In the genomic region with DNA sequence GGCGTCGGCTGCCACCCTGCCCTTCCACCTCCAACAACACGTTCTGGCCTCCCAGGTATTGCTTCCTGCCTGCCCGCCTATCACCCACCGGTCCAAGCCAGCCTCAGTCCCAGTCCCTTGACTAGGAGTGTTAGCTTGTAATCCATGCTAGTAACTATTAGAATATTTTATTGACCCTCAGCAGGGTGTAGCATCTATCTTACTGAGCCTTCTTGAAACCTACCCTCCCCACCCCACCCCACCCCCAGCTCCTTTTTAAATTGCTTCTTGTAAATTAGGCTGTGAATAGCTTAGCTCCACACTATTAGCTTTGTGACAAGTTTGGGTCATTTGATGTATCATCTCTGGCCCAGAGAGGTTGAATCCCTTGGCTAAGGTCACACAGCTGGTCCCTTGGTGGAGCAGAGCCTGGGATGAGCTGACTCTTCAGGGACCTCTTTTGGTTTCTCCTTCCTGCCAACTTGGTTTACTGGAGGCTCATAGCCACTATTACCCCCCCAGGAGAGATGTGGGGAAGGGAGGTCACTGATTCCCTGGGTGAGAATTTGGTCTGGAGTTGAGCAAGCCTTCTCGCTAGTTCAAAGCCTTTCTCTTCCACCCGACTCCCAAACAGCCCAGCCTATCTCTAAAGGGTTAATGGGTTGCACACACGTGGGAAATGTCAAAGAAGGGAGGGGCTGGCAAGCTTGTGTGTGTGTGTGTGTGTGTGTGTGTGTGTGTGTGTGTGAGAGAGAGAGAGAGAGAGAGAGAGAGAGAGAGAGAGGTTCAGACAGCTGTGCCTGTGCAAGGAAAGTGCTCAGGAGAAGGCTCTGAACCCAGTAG, we compare ENCODE assay signal across 8 mouse cellular contexts. TPM values are rescaled to one million over a fixed set of nuclear protein-coding genes. Genes with fewer than 3 reads are reported as not detected.
A peak's percentile ranks its signal among the peaks of the same experiment; 100 is the strongest.
DNase-seq lines count a peak whose midpoint lies in the region; ATAC-seq and TF ChIP-seq lines count a peak whose summit lies in the region.

No protein-coding gene starts in this region.

- no peak for TF ChIP-seq CTCF in gastrocnemius, adult 2 months (IDR thresholded peaks at IDR 0.05)
- TF ChIP-seq CTCF in liver, postnatal 0 days (IDR thresholded peaks at IDR 0.05; ENCODE audit: low read depth), result no peak

- H3K9me3 ChIP-seq in liver, embryonic 11.5 days (ENCODE audit: control insufficient read depth, low read length), result no peaks in the 10 kb centered on the region
- H3K9me3 ChIP-seq in liver, postnatal 0 days (ENCODE audit: low read length), result no peaks in the 10 kb centered on the region
- no peaks in the 10 kb centered on the region for H3K9me3 ChIP-seq in liver, embryonic 13.5 days (replicated peaks)
- H3K9me3 ChIP-seq in midbrain, embryonic 13.5 days, result no peaks in the 10 kb centered on the region

- H3K4me3 ChIP-seq in gastrocnemius, adult 2 months, result peak overlapping the region; percentile 53
- H3K4me3 ChIP-seq in liver, embryonic 11.5 days (ENCODE audit: low read depth, low read length), result peak overlapping the region; percentile 31
- H3K4me3 ChIP-seq in liver, postnatal 0 days (ENCODE audit: low read depth, low read length), result no peak overlapping the region
- no peak overlapping the region for H3K4me3 ChIP-seq in liver, embryonic 13.5 days (replicated peaks)
- no peak overlapping the region for H3K4me3 ChIP-seq in midbrain, embryonic 13.5 days (replicated peaks)

- peak overlapping the region; percentile 55 for H3K4me2 ChIP-seq in liver, embryonic 11.5 days
- H3K4me2 ChIP-seq in liver, postnatal 0 days (ENCODE audit: low read depth, low read length), result no peak overlapping the region
- peak overlapping the region; percentile 40; the same call in 1 of the 2 replicates for H3K4me2 ChIP-seq in liver, embryonic 13.5 days
- no peak overlapping the region for H3K4me2 ChIP-seq in midbrain, embryonic 13.5 days (replicated peaks)

- intact Hi-C loops in gastrocnemius, adult 2 months (cut with DNase I), result no loop called here
- intact Hi-C loops in gastrocnemius, postnatal 36 days (cut with DNase I), result no loop called here

- 37% methylated on average over 8 of the region's 8 CpGs for WGBS in liver, embryonic 11.5 days
- 23% methylated on average over 8 of the region's 8 CpGs for WGBS in liver, postnatal 0 days (ENCODE audit: insufficient replicate concordance)
- WGBS in liver, embryonic 13.5 days (ENCODE audit: insufficient replicate concordance), result 15% methylated on average over 8 of the region's 8 CpGs
- 7% methylated on average over 8 of the region's 8 CpGs for WGBS in midbrain, embryonic 13.5 days

- H3K4me1 ChIP-seq in liver, embryonic 11.5 days (replicated peaks; ENCODE audit: control insufficient read depth, insufficient read depth, low read length), result peaks cover 3% of the 10 kb centered on the region
- H3K4me1 ChIP-seq in liver, postnatal 0 days (ENCODE audit: insufficient read depth), result no peaks in the 10 kb centered on the region
- no peaks in the 10 kb centered on the region; the same call in 1 of the 2 replicates for H3K4me1 ChIP-seq in liver, embryonic 13.5 days (replicated peaks)
- peaks cover 13% of the 10 kb centered on the region; the same call in 1 of the 2 replicates for H3K4me1 ChIP-seq in midbrain, embryonic 13.5 days (replicated peaks)

- no peak for ATAC-seq in liver, embryonic 11.5 days (replicated peaks; ENCODE audit: low FRiP score)
- ATAC-seq in liver, postnatal 0 days, result no peak
- no peak for ATAC-seq in liver, embryonic 13.5 days (ENCODE audit: low read depth)
- no peak for ATAC-seq in cerebellum, adult (ENCODE audit: insufficient number of reproducible peaks, low FRiP score, low TSS enrichment)
- ATAC-seq in midbrain, embryonic 13.5 days, result no peak

- DNase-seq in gastrocnemius, adult 2 months, result no peak
- DNase-seq in gastrocnemius, postnatal 36 days, result no peak
- no peak for DNase-seq in liver, embryonic 11.5 days (ENCODE audit: low spot score)
- no peak for DNase-seq in liver, postnatal 0 days
- DNase-seq in R1 (ENCODE audit: low read depth, low spot score), result peak; percentile 62
- no peak for DNase-seq in liver, embryonic 13.5 days

- no peak for TF ChIP-seq EP300 in liver, postnatal 0 days (IDR thresholded peaks at IDR 0.05; ENCODE audit: low read depth)

- no peaks in the 10 kb centered on the region for H3K36me3 ChIP-seq in liver, embryonic 11.5 days (ENCODE audit: control insufficient read depth, insufficient read depth, low read length)
- H3K36me3 ChIP-seq in liver, postnatal 0 days (replicated peaks; ENCODE audit: insufficient read depth, low read length), result no peaks in the 10 kb centered on the region
- 0 out of 2 replicates have a peak, but pooled peaks cover 2% of the 10 kb centered on the region for H3K36me3 ChIP-seq in liver, embryonic 13.5 days
- H3K36me3 ChIP-seq in midbrain, embryonic 13.5 days, result no peaks in the 10 kb centered on the region

- H3K27ac ChIP-seq in gastrocnemius, adult 2 months, result peak overlapping the region; percentile 28
- no peak overlapping the region for H3K27ac ChIP-seq in liver, embryonic 11.5 days (ENCODE audit: low read depth, low read length)
- no peak overlapping the region for H3K27ac ChIP-seq in liver, postnatal 0 days (ENCODE audit: low read depth)
- no peak overlapping the region for H3K27ac ChIP-seq in liver, embryonic 13.5 days
- H3K27ac ChIP-seq in midbrain, embryonic 13.5 days, result no peak overlapping the region

- no peak overlapping the region for H3K9ac ChIP-seq in liver, embryonic 11.5 days (ENCODE audit: low read depth, low read length)
- H3K9ac ChIP-seq in liver, postnatal 0 days (replicated peaks), result no peak overlapping the region
- H3K9ac ChIP-seq in liver, embryonic 13.5 days, result no peak overlapping the region
- H3K9ac ChIP-seq in midbrain, embryonic 13.5 days (replicated peaks), result no peak overlapping the region

- H3K27me3 ChIP-seq in liver, embryonic 11.5 days (replicated peaks; ENCODE audit: control insufficient read depth, insufficient read depth, low read length), result peaks cover 80% of the 10 kb centered on the region
- H3K27me3 ChIP-seq in liver, postnatal 0 days (ENCODE audit: insufficient read depth, low read length), result peaks cover 62% of the 10 kb centered on the region
- H3K27me3 ChIP-seq in liver, embryonic 13.5 days, result peaks cover 87% of the 10 kb centered on the region
- H3K27me3 ChIP-seq in midbrain, embryonic 13.5 days, result peaks cover 98% of the 10 kb centered on the region

RNA-seq across cellular contexts. Expression of a gene that starts 10.8 kb away (rescaled TPM):
- 1 to 10 TPM; 3.9 to 7.7 TPM for total RNA-seq in gastrocnemius, adult 2 months (2021)
- 1 to 10 TPM; 2.6 to 4.4 TPM for total RNA-seq in gastrocnemius, postnatal 36 days (2021)
- polyA plus RNA-seq in liver, embryonic 11.5 days (2014; fragmentation: Nextera tagmentation; extraction: Ambion mirVana), result 23.3 and 25.9 TPM in 2 replicates
- 2.8 and 4.2 TPM in 2 replicates for polyA plus RNA-seq in liver, postnatal 0 days (2015; fragmentation: Nextera tagmentation; extraction: Ambion mirVana)
- polyA plus RNA-seq in liver, embryonic 13.5 days (2015; fragmentation: Nextera tagmentation; extraction: Ambion mirVana), result 4.1 and 6.1 TPM in 2 replicates
- polyA plus RNA-seq in midbrain, embryonic 13.5 days (2015; fragmentation: Nextera tagmentation; extraction: Ambion mirVana), result 1.6 and 2.3 TPM in 2 replicates

Comparison
In these comparisons a context has a peak if more than half of its experiments do, and no peak if none do; other contexts are left out.
1. H3K4me3 ChIP-seq: peak in gastrocnemius, adult 2 months (single experiment) and liver, embryonic 11.5 days (single experiment); none in liver, postnatal 0 days (single experiment), liver, embryonic 13.5 days (single experiment) and midbrain, embryonic 13.5 days (single experiment).
2. H3K4me2 ChIP-seq: peak in liver, embryonic 11.5 days (single experiment) and liver, embryonic 13.5 days (single experiment); none in liver, postnatal 0 days (single experiment) and midbrain, embryonic 13.5 days (single experiment).